Mouse (Mus musculus) heart, postnatal 25 days (tissue): Measurements from ENCODE around the gene Gmds. TPM values are rescaled to one million over a fixed set of nuclear protein-coding genes. Genes with fewer than 3 reads are reported as not detected.

Source experiments
- DNase-seq: peaks from one replicate; pipeline ENCODE4 v3.0.0; 2022; ENCODE audit warnings: low spot score
- intact Hi-C: fragments of 180-260 bp; cut with DNase I; formaldehyde crosslinking; loops from one replicate; pipeline ENCODE4 v1.15.1; 2025
- total RNA-seq, 2 experiments: library from RNA; stranded (reverse); gene quantifications; 2 replicates each; pipeline ENCODE4 v1.2.3; 2021

Gene Gmds
- total RNA-seq, 2 experiments from 2014 or later: 4.5 to 5.1 TPM

- no peak for DNase-seq
Observed at GRCm38 (mm10) chr13:31780299-31780698, 558.2 kb downstream of the Gmds start.

GRCm38 (mm10) chr13:31779281-31779981 is 559.1 kb downstream of the Gmds start:
- intact Hi-C loops: no loop called here
- no peak for DNase-seq

More at GRCm38 (mm10) chr13:31780299-31780698, 558.2 kb downstream of the Gmds start:
- intact Hi-C loops: no loop called here

- intact Hi-C loops: no loop called here
- DNase-seq: no peak
Observed at GRCm38 (mm10) chr13:31775762-31776161, 562.8 kb downstream of the Gmds start.

GRCm38 (mm10) chr13:31772882-31773281 is 565.7 kb downstream of the Gmds start:
- no peak for DNase-seq

More at GRCm38 (mm10) chr13:31772882-31773281, 565.7 kb downstream of the Gmds start:
- intact Hi-C loops: no loop called here
